Mouse (Mus musculus): ENCODE results near the gene Ctnna2.

DNA sequence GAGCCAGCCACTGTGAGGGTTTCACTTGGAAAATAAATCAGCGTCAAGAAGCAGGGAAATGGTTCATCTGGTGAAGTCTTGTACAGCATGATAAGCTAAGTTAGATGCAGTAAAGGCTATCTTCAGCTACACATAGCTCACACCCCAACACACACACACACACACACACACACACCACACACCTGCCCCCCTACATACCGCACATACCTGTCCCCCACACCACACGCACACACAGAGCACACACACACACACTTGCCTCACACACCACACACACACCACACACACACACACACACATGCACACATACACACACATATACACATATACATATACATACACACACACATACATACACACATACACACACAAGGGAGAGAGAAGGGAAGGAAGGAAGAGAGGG, 142.0 kb downstream of the Ctnna2 start:
- TF ChIP-seq E2F4 (IDR thresholded peaks at IDR 0.05; ENCODE audit: insufficient read depth) (no peak), MYOD1 (IDR thresholded peaks at IDR 0.05; ENCODE audit: control insufficient read depth in 1 of 3, insufficient read length in 2 of 3, low read depth in 2 of 3) (no peak), POLR2A (IDR thresholded peaks at IDR 0.05; ENCODE audit: insufficient read length, low read depth) (no peak), POLR2AphosphoS2 (IDR thresholded peaks at IDR 0.05; ENCODE audit: insufficient read length, low read depth) (no peak), CEBPB (IDR thresholded peaks at IDR 0.05; ENCODE audit: insufficient read depth, poor library complexity, severe bottlenecking) (no peak), TCF3 (IDR thresholded peaks at IDR 0.05; ENCODE audit: insufficient read length, low read depth) (no peak), TCF12 (IDR thresholded peaks at IDR 0.05; ENCODE audit: insufficient read depth, poor library complexity, severe bottlenecking) (no peak), MYOG (IDR thresholded peaks at IDR 0.05; ENCODE audit: control insufficient read depth in 1 of 3, insufficient read depth in 1 of 3, insufficient read length in 2 of 3, low read depth in 2 of 3) (no peak), REST (IDR thresholded peaks at IDR 0.05; ENCODE audit: insufficient read depth, insufficient read length) (no peak)
